Mouse (Mus musculus) CH12.LX (cell line): ENCODE measurements around the gene Arhgef3.

Experiments used
- CTCF ChIP-seq, 2 experiments: IDR thresholded peaks in 1 of 2; conservative IDR thresholded peaks in 1 of 2; 2 replicates each; pipeline ENCODE4 v1.5.1; 2011 to 2012; ENCODE audit warnings: low read depth in 2 of 2, low read length in 2 of 2, improper control_type of control experiment in 1 of 2, inconsistent platforms in 1 of 2, mild to moderate bottlenecking in 1 of 2, moderate library complexity in 1 of 2
- EP300 ChIP-seq: IDR thresholded peaks from 2 replicates; pipeline ENCODE4 v1.6.1; 2011; ENCODE audit warnings: low read length, improper control_type of control experiment
- HCFC1 ChIP-seq: IDR thresholded peaks from 2 replicates; pipeline ENCODE4 v1.6.1; 2012; ENCODE audit warnings: low read depth, mild to moderate bottlenecking, inconsistent platforms, low read length, improper control_type of control experiment
- POLR2A ChIP-seq: IDR thresholded peaks from 2 replicates; pipeline ENCODE4 v1.6.1; 2011; ENCODE audit warnings: low read depth, mild to moderate bottlenecking, improper control_type of control experiment, low read length
- POLR2AphosphoS2 ChIP-seq: IDR thresholded peaks from 2 replicates; pipeline ENCODE4 v1.6.1; 2011; ENCODE audit warnings: low read depth, low read length, improper control_type of control experiment
- SMC3 ChIP-seq: IDR thresholded peaks from 2 replicates; pipeline ENCODE4 v1.6.1; 2011; ENCODE audit warnings: low read depth, low read length, improper control_type of control experiment

DNA sequence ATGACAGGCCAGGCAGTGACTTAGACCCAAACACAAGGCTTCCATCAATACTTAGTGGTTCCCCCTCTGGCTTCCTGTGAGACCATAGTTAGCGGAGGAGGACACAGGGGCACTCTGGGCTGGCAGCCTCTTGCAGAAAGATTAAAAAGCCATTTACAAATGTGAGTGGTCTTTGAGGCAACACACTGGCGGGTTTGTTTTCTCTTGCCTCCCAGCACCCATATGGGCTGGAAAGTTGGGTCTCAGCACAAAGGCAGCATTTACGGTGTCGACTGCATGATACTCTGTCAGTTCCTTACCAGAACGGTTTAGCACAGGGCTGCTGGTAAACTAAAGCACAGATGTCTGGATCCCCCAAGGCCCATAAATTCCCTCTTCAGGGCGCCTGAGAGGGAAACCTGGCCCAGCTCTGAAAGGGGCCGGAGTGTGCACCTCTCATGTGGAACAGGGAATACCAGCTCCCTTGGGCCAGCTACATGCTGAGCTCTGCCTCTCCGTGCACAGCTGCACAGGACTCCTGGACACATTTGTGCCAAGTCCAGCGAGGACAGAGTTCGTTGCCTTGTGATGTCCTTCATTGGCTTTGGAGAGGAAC lies 252.5 kb downstream of the Arhgef3 start:
- no peak for TF ChIP-seq POLR2AphosphoS2
- TF ChIP-seq EP300: no peak
- TF ChIP-seq HCFC1: no peak
- no peak for TF ChIP-seq POLR2A
- TF ChIP-seq SMC3: no peak
- no peak for TF ChIP-seq CTCF (conservative IDR thresholded peaks at IDR 0.05 in 1 of 2, IDR thresholded peaks at IDR 0.05 in 1 of 2; ENCODE audit: low read depth in 2 of 2, low read length in 2 of 2)
